8 mouse cellular contexts compared by ENCODE assay signal in genomic region chr13:28417929-28418881, GRCm38 (mm10).
DNase-seq lines count a peak whose midpoint lies in the region; ATAC-seq and TF ChIP-seq lines count a peak whose summit lies in the region.

No protein-coding gene starts in this region.

- H3K9me3 ChIP-seq in embryonic facial prominence, embryonic 12.5 days, result no peaks in the 10 kb centered on the region
- H3K9me3 ChIP-seq in intestine, postnatal 0 days (ENCODE audit: control insufficient read depth), result no peaks in the 10 kb centered on the region

- WGBS in embryonic facial prominence, embryonic 12.5 days, result 3% methylated on average over 11 of the region's 11 CpGs
- WGBS in heart, adult 2 months, result 6% methylated on average over 11 of the region's 11 CpGs
- 22% methylated on average over 11 of the region's 11 CpGs for whole genome bisulfite sequencing in intestine, postnatal 0 days

- TF ChIP-seq POLR2A in heart, adult 2 months (IDR thresholded peaks at IDR 0.05; ENCODE audit: insufficient read depth, low read depth, low read length), result no peak

- intact Hi-C loops in heart, adult 2 months (cut with DNase I), result loop anchor here (5.0 to 10.0 kb wide), 3 partner anchors 339 to 1417 kb away; no protein-coding TSS in a partner anchor
- intact Hi-C loops in left cerebral cortex, postnatal 36 days (cut with DNase I), result loop anchor here (2.0 to 10.0 kb wide), 4 partner anchors 299 to 1419 kb away; no protein-coding TSS in a partner anchor

- H3K4me2 ChIP-seq in embryonic facial prominence, embryonic 12.5 days (replicated peaks), result peak overlapping the region; percentile 53
- peak overlapping the region; percentile 45 for H3K4me2 ChIP-seq in intestine, postnatal 0 days (replicated peaks; ENCODE audit: low read depth)

- H3K27me3 ChIP-seq in embryonic facial prominence, embryonic 12.5 days, result no peaks in the 10 kb centered on the region
- H3K27me3 ChIP-seq in heart, adult 2 months (ENCODE audit: control insufficient read depth, insufficient read depth, low read length), result no peaks in the 10 kb centered on the region
- no peaks in the 10 kb centered on the region for H3K27me3 ChIP-seq in intestine, postnatal 0 days (replicated peaks; ENCODE audit: control insufficient read depth, insufficient read depth, low read length)

- peak; percentile 83 for DNase-seq in brain, adult 2 months (ENCODE audit: low read depth, low spot score)
- DNase-seq in heart, adult 2 months, result peak; percentile 60 to 61
- peak; percentile 53 to 62 for DNase-seq in left cerebral cortex, postnatal 36 days (ENCODE audit: low spot score in 2 of 2)
- DNase-seq in right cerebral cortex, postnatal 14 days, result peak; percentile 36
- DNase-seq in spleen, adult 12 weeks (ENCODE audit: low spot score), result no peak

- H3K4me3 ChIP-seq in embryonic facial prominence, embryonic 12.5 days, result peak overlapping the region; percentile 20
- peak overlapping the region; percentile 42 for H3K4me3 ChIP-seq in heart, adult 2 months
- no peak overlapping the region for H3K4me3 ChIP-seq in intestine, postnatal 0 days (ENCODE audit: low read depth, low read length)

- H3K79me2 ChIP-seq in heart, adult 2 months (replicated peaks; ENCODE audit: control insufficient read depth, insufficient read depth, low read length), result no peaks in the 10 kb centered on the region

- no peaks in the 10 kb centered on the region for H3K36me3 ChIP-seq in embryonic facial prominence, embryonic 12.5 days
- peaks cover 2% of the 10 kb centered on the region for H3K36me3 ChIP-seq in heart, adult 2 months (ENCODE audit: control insufficient read depth, insufficient read depth, low read length)
- no peaks in the 10 kb centered on the region for H3K36me3 ChIP-seq in intestine, postnatal 0 days (ENCODE audit: control insufficient read depth, insufficient read depth)

- peak overlapping the region; percentile 98 for H3K27ac ChIP-seq in embryonic facial prominence, embryonic 12.5 days
- peak overlapping the region; percentile 52 for H3K27ac ChIP-seq in heart, adult 2 months
- H3K27ac ChIP-seq in intestine, postnatal 0 days (ENCODE audit: low read depth, low read length), result peak overlapping the region; percentile 57

- peak; percentile 86 for ATAC-seq in embryonic facial prominence, embryonic 12.5 days (ENCODE audit: insufficient number of reproducible peaks, insufficient read depth, low FRiP score, low TSS enrichment)
- ATAC-seq in intestine, postnatal 0 days, result peak; percentile 64
- peak; percentile 83 for ATAC-seq in megakaryocyte-erythroid progenitor cell, adult 5-6 weeks (replicated peaks; ENCODE audit: low FRiP score, low TSS enrichment, poor library complexity, severe bottlenecking)

- peak overlapping the region; percentile 22; the same call in 1 of the 2 replicates for H3K9ac ChIP-seq in embryonic facial prominence, embryonic 12.5 days
- H3K9ac ChIP-seq in heart, adult 2 months (ENCODE audit: low read depth, low read length), result peak overlapping the region; percentile 21; the same call in 1 of the 2 replicates
- H3K9ac ChIP-seq in intestine, postnatal 0 days (ENCODE audit: low read depth, low read length), result no peak overlapping the region

- H3K4me1 ChIP-seq in embryonic facial prominence, embryonic 12.5 days, result peaks cover 42% of the 10 kb centered on the region
- peaks cover 7% of the 10 kb centered on the region for H3K4me1 ChIP-seq in heart, adult 2 months (ENCODE audit: control insufficient read depth, insufficient read depth, low read length)
- 0 out of 2 replicates have a peak, but pooled peaks cover 9% of the 10 kb centered on the region for H3K4me1 ChIP-seq in intestine, postnatal 0 days (replicated peaks; ENCODE audit: control insufficient read depth, insufficient read depth, low read length)

- TF ChIP-seq EP300 in heart, adult 2 months (IDR thresholded peaks at IDR 0.05; ENCODE audit: insufficient read depth, low read depth, low read length), result no peak

- no peak for TF ChIP-seq CTCF in heart, adult 2 months (IDR thresholded peaks at IDR 0.05)
- no peak for TF ChIP-seq CTCF in intestine, postnatal 0 days (IDR thresholded peaks at IDR 0.05; ENCODE audit: low read depth)
